Mouse (Mus musculus) hematopoietic stem cell, adult 5-6 weeks (primary cell): ENCODE data around the gene Fam180a. TPM values are rescaled to one million over a fixed set of nuclear protein-coding genes. Genes with fewer than 3 reads are reported as not detected.
A peak's percentile ranks its signal among the peaks of the same experiment; 100 is the strongest.

Source experiments
- ATAC-seq, 2 experiments: fragments of 125-278 bp in 1 of 2; replicated peaks in 1 of 2; 2 replicates each; pipeline ENCODE4 v1.8.0; 2016 to 2017; ENCODE audit warnings: inconsistent platforms in 2 of 2, mild to moderate bottlenecking in 2 of 2, moderate number of reproducible peaks in 2 of 2, low read depth in 1 of 2, moderate TSS enrichment in 1 of 2; ENCODE audit not compliant: low FRiP score in 2 of 2, poor library complexity in 2 of 2, severe bottlenecking in 2 of 2, insufficient read depth in 1 of 2, low TSS enrichment in 1 of 2
- total RNA-seq: library from RNA; stranded (forward); fragments of 172-1452, 232-1000 nt; gene quantifications from 2 replicates; pipeline ENCODE4 v1.2.3, GENCODE M21; 2017

Fam180a gene
- total RNA-seq = not detected in 2 replicates

DNA sequence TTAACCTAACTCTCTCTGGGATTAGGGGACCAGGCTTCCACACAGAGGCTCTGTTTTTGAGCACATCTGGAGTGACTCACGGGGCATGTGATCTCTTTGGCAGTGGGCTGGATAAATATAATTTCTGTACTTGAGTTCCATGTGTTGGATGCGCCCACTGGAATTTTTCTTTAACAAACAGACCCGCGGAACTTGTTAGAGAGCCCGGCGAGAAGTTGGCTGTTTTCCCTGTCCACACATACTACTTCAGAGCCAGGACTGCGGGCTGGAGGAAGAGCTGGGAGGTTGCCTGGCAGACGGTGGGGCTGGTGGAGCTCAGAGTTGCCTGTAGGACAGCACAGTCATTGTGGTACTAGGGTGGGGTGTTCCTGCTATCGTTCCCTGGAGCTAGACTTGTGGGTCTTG lies at the start of gene Fam180a:
Gene Fam180a (minus strand): TSS at position 31 of the 405 bp plus-strand sequence.
- peak; percentile 92 to 96 for ATAC-seq

DNA sequence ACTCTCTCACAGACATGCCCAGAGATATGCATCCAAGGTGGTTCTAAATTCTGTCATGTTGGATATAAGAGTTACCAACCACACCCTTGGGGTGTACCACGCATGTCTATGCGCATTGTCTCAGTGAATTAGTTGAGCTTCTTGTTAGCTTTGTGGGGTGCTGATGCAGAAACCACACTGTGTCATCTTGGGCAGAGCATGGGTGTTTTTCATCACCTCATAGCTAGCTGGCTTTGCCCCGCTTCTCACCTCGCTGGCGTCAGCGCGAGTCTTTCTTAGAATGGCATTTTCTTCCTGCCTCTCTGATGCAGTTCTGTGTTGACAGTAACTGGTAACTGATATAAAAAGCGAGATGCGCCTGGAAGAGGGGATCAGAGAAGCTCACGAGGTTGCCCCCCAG lies 48.1 kb upstream of the Fam180a start:
- no peak for ATAC-seq

DNA sequence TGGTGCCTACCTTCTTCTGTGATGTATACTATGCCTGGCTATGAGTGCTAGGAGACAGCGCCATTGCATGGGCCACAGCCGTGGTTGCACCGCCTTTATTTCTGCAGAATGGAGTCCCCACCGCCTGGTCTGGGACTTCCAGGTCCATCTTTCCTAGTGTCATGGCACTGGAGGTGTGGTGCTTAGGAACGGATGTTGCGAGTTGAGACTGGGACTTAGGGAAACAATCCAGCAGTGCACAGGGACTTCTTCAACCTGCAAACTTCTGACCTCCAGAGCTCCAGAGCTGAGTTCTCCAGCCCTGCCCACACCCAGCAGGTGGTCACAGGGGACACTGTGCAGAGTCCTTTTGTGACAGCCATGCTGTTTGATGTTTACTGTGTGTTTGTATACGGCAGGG lies 44.4 kb upstream of the Fam180a start:
- ATAC-seq = no peak

DNA sequence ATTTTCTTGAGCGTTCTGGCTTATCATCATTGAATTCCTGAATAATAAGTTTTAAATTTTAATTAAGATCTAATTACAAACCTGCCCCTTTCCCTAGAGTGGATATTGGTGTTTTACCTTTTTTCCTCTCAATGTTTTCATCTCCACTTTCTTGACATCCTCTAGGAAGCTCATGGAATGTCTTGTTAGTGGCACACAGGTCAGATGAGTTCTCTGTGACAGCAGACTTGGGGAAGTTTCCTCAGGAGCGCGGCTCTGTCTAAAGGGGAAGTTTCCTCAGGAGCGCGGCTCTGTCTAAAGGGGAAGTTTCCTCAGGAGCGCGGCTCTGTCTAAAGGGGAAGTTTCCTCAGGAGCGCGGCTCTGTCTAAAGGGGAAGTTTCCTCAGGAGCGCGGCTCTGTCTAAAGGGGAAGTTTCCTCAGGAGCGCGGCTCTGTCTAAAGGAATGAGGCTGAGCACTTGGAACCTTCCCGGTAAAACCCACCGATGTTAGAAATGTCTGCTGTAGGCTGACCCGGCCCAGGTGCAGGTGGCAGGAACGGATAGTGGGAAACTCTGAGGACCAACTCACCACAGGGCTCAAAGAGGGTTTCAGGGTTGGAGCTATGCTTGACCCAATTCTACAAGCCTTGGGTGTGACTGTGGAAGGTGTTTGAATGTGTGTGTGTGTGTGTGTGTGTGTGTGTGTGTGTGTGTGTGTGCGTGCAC lies 43.8 kb upstream of the Fam180a start:
- peak; percentile 27 to 44; a peak in 1 of 4 replicates for ATAC-seq

DNA sequence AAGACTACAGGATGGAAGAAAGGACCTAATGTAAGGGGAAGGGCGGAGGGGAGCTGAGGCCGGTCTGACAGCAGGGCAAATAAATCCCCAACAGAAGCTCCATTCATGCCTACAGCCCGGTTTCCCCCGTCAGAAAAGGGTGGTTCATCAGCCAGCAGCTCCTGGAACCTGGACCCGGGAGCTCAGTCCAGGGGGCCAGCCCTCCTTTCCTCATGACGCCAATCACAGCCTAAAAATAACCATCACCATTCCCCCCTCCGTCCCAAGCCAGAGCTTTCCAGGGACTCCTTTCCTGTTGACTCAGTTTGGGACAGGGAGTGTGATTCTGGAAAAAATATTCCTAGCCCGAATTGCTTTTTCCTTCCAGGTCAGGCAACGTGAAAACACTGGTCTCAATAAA lies 36.7 kb upstream of the Fam180a start:
- ATAC-seq = no peak

DNA sequence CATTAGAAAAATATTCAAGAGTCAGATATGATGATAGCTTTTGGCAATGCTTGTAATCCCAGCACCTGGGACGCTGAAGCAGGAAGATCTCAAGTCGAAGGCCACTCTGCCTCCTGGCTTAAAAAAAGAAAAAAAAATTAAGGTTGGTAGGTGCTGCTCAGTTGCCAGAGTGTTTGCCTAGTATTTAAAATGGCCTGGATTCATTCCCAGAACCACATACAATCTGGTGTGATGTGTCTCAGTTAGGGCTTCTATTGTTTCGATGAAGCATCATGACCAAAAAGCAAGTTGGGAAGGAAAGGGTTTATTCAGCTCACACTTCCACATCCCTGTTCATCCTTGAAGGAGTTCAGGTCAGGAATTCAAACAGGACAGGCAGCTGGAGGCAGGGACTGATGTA lies 29.4 kb upstream of the Fam180a start:
- ATAC-seq = no peak

DNA sequence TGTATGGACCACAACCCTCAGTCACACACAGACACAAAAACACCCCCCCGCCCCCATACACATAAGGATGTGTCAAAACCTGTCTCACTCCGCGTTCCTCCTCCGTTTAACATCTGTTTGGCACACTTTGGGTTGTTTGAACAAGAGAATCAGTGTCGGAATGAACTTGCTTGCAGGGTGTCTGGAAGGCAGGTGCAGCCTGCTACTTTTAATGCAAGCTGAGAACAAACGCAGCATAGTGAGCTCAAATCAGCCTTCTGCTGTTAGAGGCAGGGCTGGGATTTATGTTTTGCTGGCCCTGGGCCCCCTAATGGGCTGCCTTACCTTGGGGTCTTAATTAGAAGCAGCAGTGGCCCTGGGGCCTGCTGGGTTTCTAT lies 28.7 kb upstream of the Fam180a start:
- ATAC-seq = no peak

DNA sequence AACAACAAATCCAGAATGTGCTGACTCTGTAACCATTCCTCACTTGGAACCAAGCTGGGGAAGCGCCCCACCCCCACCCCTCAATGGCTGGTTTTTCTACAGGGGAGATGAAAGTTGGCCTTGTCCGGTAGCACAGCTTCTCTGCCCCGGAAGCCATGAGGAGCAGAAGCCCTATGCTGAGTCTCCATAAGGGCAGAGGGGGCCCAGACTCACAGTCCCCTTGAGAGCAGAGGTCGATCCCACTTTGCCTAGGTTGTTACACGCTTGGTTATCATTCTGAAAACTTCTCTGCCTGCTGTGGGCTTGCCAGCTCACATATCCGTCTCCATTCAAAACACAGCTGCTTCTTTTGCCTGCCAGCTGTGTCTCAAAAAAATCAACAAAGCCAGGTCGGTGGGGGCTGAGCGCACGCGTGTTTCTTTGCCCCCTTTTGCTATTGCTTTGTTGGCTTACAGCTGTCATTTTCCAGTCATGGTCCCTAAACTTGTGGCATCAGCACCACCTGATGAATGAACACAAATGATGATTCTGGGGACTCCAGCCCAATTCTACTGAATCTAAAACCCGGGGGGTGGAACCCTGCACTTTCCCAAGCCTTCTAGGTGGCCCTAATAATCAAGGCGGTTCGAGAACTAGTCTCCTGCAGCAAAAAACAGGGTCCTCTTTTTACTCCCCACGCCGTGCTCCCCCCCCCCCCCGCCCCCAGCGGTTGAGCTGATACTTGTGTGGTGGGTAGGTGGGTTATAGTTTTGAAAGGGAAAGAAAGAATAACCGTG lies 28.1 kb upstream of the Fam180a start:
- no peak for ATAC-seq

DNA sequence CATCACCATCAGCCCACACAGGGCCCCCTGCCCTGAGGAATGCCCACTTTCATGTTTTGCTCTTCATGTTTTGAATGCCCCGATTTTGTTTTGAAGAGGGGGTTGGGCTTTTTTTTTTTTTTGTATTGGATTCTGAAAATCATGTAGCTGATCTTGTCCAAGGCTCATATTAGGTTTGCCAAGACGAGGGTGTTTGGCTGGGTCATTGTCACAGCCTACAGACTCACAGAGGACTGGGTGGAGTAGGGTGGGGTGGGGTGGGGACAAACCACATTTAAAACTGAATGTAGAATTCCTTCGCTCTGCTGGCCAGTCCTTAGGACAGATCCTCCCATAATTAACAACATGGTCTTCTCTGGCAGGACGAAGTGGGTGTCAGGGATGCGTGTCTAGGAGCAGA lies 27.5 kb upstream of the Fam180a start:
- no peak for ATAC-seq

DNA sequence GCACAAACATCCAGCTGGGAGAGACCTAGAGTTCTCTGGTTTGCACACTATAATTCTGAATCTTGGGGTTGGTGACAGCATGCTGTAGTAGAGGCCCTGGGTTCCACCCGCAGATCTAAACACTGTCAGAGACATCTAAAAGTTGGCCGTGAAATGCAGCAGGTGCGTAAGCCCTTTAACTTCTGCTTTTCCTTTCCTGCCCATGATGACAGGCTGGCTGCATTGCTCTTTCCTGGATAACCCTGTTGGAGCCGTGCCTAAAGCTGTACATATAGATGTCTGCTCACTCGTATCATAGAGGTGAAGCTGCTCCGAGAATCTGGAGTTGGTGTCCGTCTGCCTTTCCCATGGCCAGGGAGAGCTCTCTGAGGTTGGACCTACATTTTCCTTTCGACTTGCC lies 26.9 kb upstream of the Fam180a start:
- peak; percentile 86 to 96 for ATAC-seq

DNA sequence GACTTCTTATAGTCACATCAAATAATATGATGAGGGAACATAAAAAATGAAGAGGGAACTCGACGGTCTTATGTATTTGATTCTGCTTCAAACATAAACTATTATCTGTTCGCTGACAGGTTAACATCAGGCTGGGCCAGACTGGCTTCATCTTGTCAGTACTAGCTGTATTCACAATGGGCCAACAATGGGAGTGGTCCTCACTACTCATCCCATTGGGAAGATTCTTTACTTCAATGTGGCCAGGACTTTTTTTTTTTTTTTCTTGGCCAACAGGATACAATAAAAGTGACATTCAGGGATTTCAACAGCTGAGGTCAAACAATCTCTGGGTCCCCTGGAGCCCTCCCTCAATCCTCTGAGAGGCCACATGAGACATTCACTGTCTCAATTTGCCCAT lies 25.9 kb upstream of the Fam180a start:
- no peak for ATAC-seq

DNA sequence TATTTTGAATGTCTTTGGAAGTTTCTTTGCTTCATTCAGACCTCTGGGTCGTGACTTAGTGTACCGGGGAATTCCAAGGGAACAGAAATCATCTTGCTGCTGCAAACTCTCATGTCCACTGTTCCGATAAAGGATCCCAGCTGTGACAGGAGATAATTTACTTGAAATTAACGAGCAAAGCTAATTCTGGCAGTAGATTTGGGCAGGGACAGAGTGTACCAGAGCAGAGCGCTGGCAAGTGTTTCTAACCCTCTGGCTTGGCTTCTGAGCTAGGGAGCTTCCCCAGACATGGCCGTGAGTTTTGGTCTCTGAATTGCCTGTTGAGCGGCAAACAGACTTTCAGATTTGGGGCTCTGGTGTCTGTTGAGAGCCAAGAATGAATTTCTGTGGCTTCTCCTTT lies 23.8 kb upstream of the Fam180a start:
- ATAC-seq = no peak

DNA sequence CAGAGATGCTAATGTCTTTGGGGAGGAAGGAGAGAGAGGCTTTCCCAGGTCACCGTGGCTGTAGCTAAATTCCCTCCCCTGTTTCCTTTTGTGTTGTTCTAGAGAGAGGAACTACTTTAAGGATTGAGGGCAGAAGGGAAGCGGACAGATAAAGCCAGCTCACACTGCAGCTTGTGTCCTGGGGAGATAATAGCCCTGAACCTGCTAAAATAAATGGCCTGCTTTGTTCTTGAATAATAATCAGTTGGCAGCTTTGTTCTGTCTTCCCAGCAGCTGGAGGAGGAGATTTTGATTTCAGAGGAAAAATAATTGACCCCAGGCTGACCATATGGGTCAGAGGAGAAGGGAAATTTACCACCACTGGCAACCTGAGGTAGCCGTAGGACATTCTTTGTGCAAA lies 12.7 kb upstream of the Fam180a start:
- no peak for ATAC-seq

DNA sequence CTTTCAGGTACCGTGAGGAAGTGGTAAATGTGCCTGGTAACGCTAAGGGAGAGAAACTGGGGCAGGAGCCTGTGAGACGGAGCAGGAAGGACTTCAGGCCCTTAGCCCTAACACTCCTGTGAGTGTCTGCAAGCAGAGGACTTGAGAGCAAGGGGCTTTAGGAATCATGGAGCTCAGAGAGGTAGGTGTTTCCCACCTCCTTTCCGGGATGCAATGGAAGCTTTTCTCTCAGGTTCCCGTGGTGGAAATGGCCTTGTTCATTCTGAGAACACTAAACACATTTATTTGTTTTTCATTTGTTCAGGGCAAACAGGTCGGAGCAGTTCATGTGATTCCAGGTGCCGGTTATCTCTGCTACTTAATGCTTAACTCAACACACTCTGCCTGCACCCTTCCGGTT lies 11.9 kb upstream of the Fam180a start:
- ATAC-seq = no peak

DNA sequence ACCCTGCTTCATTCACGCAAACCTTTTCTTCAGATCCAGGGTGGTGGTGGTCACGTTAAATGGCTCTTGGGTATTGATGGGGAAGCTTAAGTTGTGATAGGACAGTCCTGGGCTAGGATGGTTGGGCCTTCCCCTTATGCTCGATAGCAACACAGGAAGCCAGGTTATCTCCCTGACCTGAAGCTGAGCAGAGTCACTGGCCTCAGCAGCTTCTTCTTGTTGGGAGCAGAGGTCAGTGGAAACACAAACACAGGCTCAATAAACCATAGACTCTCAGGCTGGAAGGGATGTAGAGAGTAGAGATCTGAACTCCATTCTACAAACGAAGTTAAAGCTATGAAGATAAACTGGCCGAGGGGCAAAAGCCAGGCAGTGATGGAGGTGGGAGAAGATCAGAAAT lies 9.5 kb upstream of the Fam180a start:
- ATAC-seq = no peak

DNA sequence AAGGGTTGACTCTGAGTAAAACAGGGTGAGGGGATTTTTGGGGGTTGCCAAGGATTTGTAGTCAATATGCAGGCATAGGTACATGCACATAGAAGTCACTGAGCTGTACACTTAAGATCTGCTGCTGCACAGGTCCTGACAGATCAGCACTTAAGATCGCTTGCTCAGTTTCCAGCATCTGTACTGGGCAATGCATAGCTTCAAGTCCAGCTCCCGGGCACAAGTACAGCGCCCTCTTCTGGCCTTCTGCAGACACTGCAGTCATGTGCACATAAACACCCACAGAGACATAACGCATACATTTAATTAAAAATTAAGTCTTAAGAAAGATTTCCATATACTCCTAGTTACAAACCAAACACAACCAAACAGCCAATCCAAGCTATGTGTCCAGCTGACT lies 8.3 kb upstream of the Fam180a start:
- no peak for ATAC-seq

DNA sequence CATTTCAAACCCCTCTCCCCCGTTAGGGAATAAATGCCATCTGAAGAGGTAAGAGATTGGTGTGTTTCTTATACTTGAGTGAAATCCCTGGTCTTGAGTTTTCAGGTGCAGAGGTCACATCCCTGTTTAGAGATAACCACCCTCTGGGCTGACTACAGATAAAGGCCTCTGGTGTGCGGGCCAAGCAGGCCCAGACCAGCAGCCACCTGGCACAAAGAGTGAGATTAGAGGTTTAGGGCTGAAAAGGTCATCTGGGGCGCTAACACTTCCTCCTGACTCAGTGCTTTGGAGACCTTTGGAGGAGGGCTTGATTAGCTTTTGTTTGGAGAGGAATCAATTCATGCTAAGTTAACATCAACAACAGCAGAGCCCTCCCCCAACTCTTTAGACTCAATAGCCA lies 7.7 kb upstream of the Fam180a start:
- no peak for ATAC-seq

DNA sequence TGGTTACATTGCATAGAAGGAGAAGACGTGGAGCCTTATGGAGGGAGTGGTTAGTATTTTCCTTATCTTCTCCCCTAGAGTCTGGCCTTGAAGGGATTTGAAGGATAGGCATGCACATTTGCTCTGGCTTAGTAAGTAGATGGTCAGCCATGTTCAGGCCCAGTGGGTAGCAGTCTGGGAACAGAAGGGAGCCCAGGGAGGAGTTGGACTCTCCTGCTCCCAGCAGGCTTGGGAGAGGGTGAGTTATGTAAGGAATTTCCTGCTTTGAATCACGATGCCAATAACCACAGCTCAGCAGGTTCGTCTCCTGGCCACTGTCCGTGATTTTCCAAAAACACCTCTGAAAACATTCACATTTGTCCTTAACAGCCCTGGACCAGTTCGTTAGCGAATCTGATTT lies 4.9 kb upstream of the Fam180a start:
- no peak for ATAC-seq

DNA sequence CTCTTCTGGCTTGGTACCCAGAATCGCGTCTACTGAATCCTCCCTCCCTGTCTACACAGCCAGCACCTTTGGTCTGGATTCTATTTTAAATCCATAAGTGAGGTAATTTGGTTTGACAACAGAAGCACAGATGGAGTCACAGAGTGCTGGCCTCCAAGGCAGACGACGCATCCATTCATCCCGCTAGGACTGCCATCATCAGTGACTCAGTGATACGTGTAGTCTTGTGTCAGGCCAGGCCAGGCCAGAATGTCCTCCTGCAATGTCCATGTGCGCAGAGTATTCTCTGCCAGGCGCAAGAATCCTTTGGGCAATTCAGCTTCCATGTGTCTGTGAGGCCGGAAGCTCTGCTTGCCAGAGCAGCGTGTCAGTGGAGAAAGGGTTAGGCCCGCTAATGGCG lies 4.0 kb upstream of the Fam180a start:
- no peak for ATAC-seq
